Mouse (Mus musculus) kidney, postnatal 25 days (tissue): Measurements from ENCODE around the gene Rbm8a.

Experiments
- DNase-seq, 2 experiments: peaks; one replicate each; pipeline ENCODE4 v3.0.0; 2021; ENCODE audit warnings: mixed read lengths in 2 of 2

The Rbm8a gene

GRCm38 (mm10) chr3:96629729-96630600 is at the start of gene Rbm8a:
Rbm8a (plus strand) TSS chr3:96629933.
- peak; percentile 97 to 98 for DNase-seq

GRCm38 (mm10) chr3:96581141-96581540 is 48.6 kb upstream of the Rbm8a start:
- DNase-seq: no peak

- DNase-seq: no peak
Observed at GRCm38 (mm10) chr3:96581771-96582515, 47.8 kb upstream of the Rbm8a start.

GRCm38 (mm10) chr3:96583386-96583785 is 46.3 kb upstream of the Rbm8a start:
- DNase-seq: no peak

GRCm38 (mm10) chr3:96590657-96591056 is 39.1 kb upstream of the Rbm8a start:
- no peak for DNase-seq

GRCm38 (mm10) chr3:96593374-96593773 is 36.4 kb upstream of the Rbm8a start:
- DNase-seq: peak in 1 of 2 experiments; percentile 72

- DNase-seq: peak; percentile 97
Observed at GRCm38 (mm10) chr3:96593790-96594560, 35.8 kb upstream of the Rbm8a start, which contains the start of gene Polr3gl. Polr3gl (minus strand) TSS chr3:96594181.

GRCm38 (mm10) chr3:96594851-96595250 is 34.9 kb upstream of the Rbm8a start:
- no peak for DNase-seq

GRCm38 (mm10) chr3:96595661-96596060 is 34.1 kb upstream of the Rbm8a start:
- DNase-seq: no peak

GRCm38 (mm10) chr3:96596228-96596707 is 33.5 kb upstream of the Rbm8a start, which contains the start of gene Ankrd34a:
Ankrd34a (plus strand) TSS chr3:96596636.
- peak; percentile 52 to 67 for DNase-seq

GRCm38 (mm10) chr3:96596855-96597254 is 32.9 kb upstream of the Rbm8a start:
- no peak for DNase-seq

GRCm38 (mm10) chr3:96597435-96597891 is 32.3 kb upstream of the Rbm8a start:
- peak in 1 of 2 experiments; percentile 38 for DNase-seq

GRCm38 (mm10) chr3:96598156-96599068 is 31.3 kb upstream of the Rbm8a start:
- peak; percentile 72 to 83 for DNase-seq

- no peak for DNase-seq
Observed at GRCm38 (mm10) chr3:96599069-96599393, 30.7 kb upstream of the Rbm8a start.

- DNase-seq: no peak
Observed at GRCm38 (mm10) chr3:96599411-96599810, 30.3 kb upstream of the Rbm8a start.

GRCm38 (mm10) chr3:96600639-96601250 is 29.0 kb upstream of the Rbm8a start, which contains the start of gene Lix1l:
Lix1l (plus strand) TSS chr3:96601149.
- peak; percentile 92 to 95 for DNase-seq

- peak; percentile 79 to 86 for DNase-seq
Observed at GRCm38 (mm10) chr3:96601251-96601787, 28.4 kb upstream of the Rbm8a start.

- peak; percentile 40 to 46 for DNase-seq
Observed at GRCm38 (mm10) chr3:96601941-96602703, 27.6 kb upstream of the Rbm8a start.

GRCm38 (mm10) chr3:96602704-96603084 is 27.0 kb upstream of the Rbm8a start:
- no peak for DNase-seq

- no peak for DNase-seq
Observed at GRCm38 (mm10) chr3:96603311-96603710, 26.4 kb upstream of the Rbm8a start.
